Mouse (Mus musculus): ENCODE measurements around the gene Babam2.

DNA sequence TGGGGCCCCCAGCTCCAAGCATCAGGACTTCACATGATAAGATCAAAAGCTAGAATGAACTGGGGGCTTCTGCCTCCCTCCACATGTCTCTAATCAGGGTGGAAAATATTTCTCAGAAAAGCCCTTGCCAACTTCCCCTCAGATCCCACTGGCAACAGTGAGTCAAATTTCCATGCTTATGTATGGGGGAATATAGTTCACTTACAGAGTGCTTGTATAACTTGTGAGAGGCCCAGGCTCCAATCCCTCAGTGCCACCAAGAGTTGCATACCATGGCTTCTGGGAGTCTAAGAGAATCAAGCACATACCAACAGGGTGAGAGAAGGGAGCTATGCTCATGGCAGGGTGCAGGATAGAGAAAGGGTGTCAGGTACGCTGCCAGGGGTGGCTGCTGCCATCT lies 355.0 kb downstream of the Babam2 start:
- TF ChIP-seq POLR2A (IDR thresholded peaks at IDR 0.05; ENCODE audit: insufficient read depth, low read length): no peak
- no peak for TF ChIP-seq CTCF (IDR thresholded peaks at IDR 0.05; ENCODE audit: low read depth, low read length)
- no peak for TF ChIP-seq EP300 (IDR thresholded peaks at IDR 0.05; ENCODE audit: insufficient read depth, low read depth, low read length)
